Mouse (Mus musculus) midbrain, embryonic 16.5 days (tissue): ENCODE measurements at regions not wholly inside any gene's neighbourhood (a gene's known extent, or its start where the extent isn't known, plus 50 kb on each side); places are given as distances from the start of the nearest gene placed in this dataset.

Experiments used
- ATAC-seq: fragments of 200-750 bp; cut with Nextera tagmentation; 2 replicates; pipeline ENCODE4 v1.8.0; 2017; ENCODE audit warnings: moderate TSS enrichment
- H3K27ac ChIP-seq: fragments of 300-500 bp; sonication (generic); 2 replicates; pipeline ENCODE4 v1.5.1; 2014; ENCODE audit warnings: mild to moderate bottlenecking, low read length, mixed read lengths
- H3K27me3 ChIP-seq: fragments of 300-500 bp; sonication (generic); 2 replicates; pipeline ENCODE4 v1.6.1; 2014; ENCODE audit warnings: low read depth, low read length, mixed read lengths; ENCODE audit not compliant: control insufficient read depth, insufficient read depth
- H3K36me3 ChIP-seq: fragments of 300-500 bp; sonication (generic); 2 replicates; pipeline ENCODE4 v1.6.1; 2014; ENCODE audit warnings: mild to moderate bottlenecking, low read length, moderate library complexity, mixed read lengths; ENCODE audit not compliant: control insufficient read depth, insufficient read depth
- H3K4me1 ChIP-seq: fragments of 300-500 bp; sonication (generic); 2 replicates; pipeline ENCODE4 v1.6.1; 2014; ENCODE audit warnings: mild to moderate bottlenecking, low read length, mixed read lengths; ENCODE audit not compliant: control insufficient read depth, insufficient read depth
- H3K4me2 ChIP-seq: fragments of 300-500 bp; sonication (generic); 2 replicates; pipeline ENCODE4 v1.6.1; 2014; ENCODE audit warnings: mild to moderate bottlenecking, low read length, mixed read lengths
- H3K4me3 ChIP-seq: fragments of 300-500 bp; sonication (generic); 2 replicates; pipeline ENCODE4 v1.5.1; 2014; ENCODE audit warnings: low read depth, mild to moderate bottlenecking, low read length, moderate library complexity, mixed read lengths
- H3K9ac ChIP-seq: fragments of 300-500 bp; sonication (generic); 2 replicates; pipeline ENCODE4 v1.6.1; 2014; ENCODE audit warnings: low read depth, low read length, mixed read lengths
- H3K9me3 ChIP-seq: fragments of 300-500 bp; sonication (generic); replicated peaks from 2 replicates; pipeline ENCODE4 v1.6.1; 2014; ENCODE audit warnings: mild to moderate bottlenecking, low read length, mixed read lengths; ENCODE audit not compliant: control insufficient read depth, poor library complexity, severe bottlenecking
- WGBS: fragments of 180-500 bp; shearing (Covaris S2); extraction: QIAGEN DNeasy Blood & Tissue Kit; methylation state at CpG from one replicate; pipeline ENCODE4 v1.1.7; 2014; 5-methylcytosine and 5-hydroxymethylcytosine counted together

- H3K4me2 ChIP-seq, result no peak overlapping the region
- ATAC-seq, result no peak
- 23% methylated on average over 5 of the region's 5 CpGs for WGBS
- no peaks in the 10 kb centered on the region for H3K27me3 ChIP-seq
- H3K36me3 ChIP-seq, result no peaks in the 10 kb centered on the region
- no peak overlapping the region for H3K4me3 ChIP-seq
- H3K27ac ChIP-seq, result no peak overlapping the region
- H3K9me3 ChIP-seq, result no peaks in the 10 kb centered on the region
- H3K9ac ChIP-seq, result no peak overlapping the region
- H3K4me1 ChIP-seq, result peaks cover 4% of the 10 kb centered on the region; the same call in 1 of the 2 replicates
Observed at GRCm38 (mm10) chr10:111739471-111740138, 232.9 kb upstream of the Krr1 start.

GRCm38 (mm10) chr10:111740586-111741265, 231.7 kb upstream of the Krr1 start:
- H3K9ac ChIP-seq, result no peak overlapping the region
- H3K9me3 ChIP-seq, result no peaks in the 10 kb centered on the region
- H3K27ac ChIP-seq, result no peak overlapping the region
- H3K4me3 ChIP-seq, result no peak overlapping the region
- peaks cover 4% of the 10 kb centered on the region; the same call in 1 of the 2 replicates for H3K4me1 ChIP-seq
- 62% methylated on average over 9 of the region's 9 CpGs for WGBS
- no peaks in the 10 kb centered on the region for H3K27me3 ChIP-seq
- no peak overlapping the region for H3K4me2 ChIP-seq
- no peak for ATAC-seq
- no peaks in the 10 kb centered on the region for H3K36me3 ChIP-seq

- WGBS, result 66% methylated on average over 5 of the region's 5 CpGs
Observed at GRCm38 (mm10) chr10:111741301-111741945, 231.0 kb upstream of the Krr1 start.

GRCm38 (mm10) chr10:111743291-111743690, 229.2 kb upstream of the Krr1 start:
- no peak for ATAC-seq
- Histone ChIP-seq H3K4me3 (no peak overlapping the region), H3K4me1 (peaks cover 4% of the 10 kb centered on the region; the same call in 1 of the 2 replicates), H3K4me2 (no peak overlapping the region), H3K9me3 (no peaks in the 10 kb centered on the region), H3K27ac (no peak overlapping the region), H3K9ac (no peak overlapping the region), H3K36me3 (no peaks in the 10 kb centered on the region), H3K27me3 (no peaks in the 10 kb centered on the region)
- 76% methylated on average over 9 of the region's 9 CpGs for WGBS

More at GRCm38 (mm10) chr10:111741301-111741945, 231.0 kb upstream of the Krr1 start:
- H3K4me3 ChIP-seq, result no peak overlapping the region
- H3K9me3 ChIP-seq, result no peaks in the 10 kb centered on the region
- peaks cover 4% of the 10 kb centered on the region; the same call in 1 of the 2 replicates for H3K4me1 ChIP-seq
- H3K36me3 ChIP-seq, result no peaks in the 10 kb centered on the region
- H3K27me3 ChIP-seq, result no peaks in the 10 kb centered on the region
- no peak for ATAC-seq
- H3K9ac ChIP-seq, result no peak overlapping the region
- no peak overlapping the region for H3K4me2 ChIP-seq
- H3K27ac ChIP-seq, result no peak overlapping the region

- no peaks in the 10 kb centered on the region for H3K9me3 ChIP-seq
- H3K9ac ChIP-seq, result no peak overlapping the region
- no peak for ATAC-seq
- H3K36me3 ChIP-seq, result no peaks in the 10 kb centered on the region
- no peaks in the 10 kb centered on the region for H3K27me3 ChIP-seq
- H3K4me1 ChIP-seq, result no peaks in the 10 kb centered on the region
- 92% methylated on average over 3 of the region's 3 CpGs for WGBS
- H3K4me3 ChIP-seq, result no peak overlapping the region
- no peak overlapping the region for H3K4me2 ChIP-seq
- no peak overlapping the region for H3K27ac ChIP-seq
Observed at GRCm38 (mm10) chr10:111745116-111745515, 227.3 kb upstream of the Krr1 start.

- Histone ChIP-seq H3K4me1 (no peaks in the 10 kb centered on the region), H3K9me3 (no peaks in the 10 kb centered on the region), H3K27me3 (no peaks in the 10 kb centered on the region), H3K36me3 (no peaks in the 10 kb centered on the region), H3K4me3 (no peak overlapping the region), H3K9ac (no peak overlapping the region), H3K4me2 (no peak overlapping the region), H3K27ac (no peak overlapping the region)
- 79% methylated on average over 12 of the region's 12 CpGs for WGBS
- ATAC-seq, result 0 out of 2 replicates have a peak, but pooled peaks have one; percentile 17
Observed at GRCm38 (mm10) chr10:111746067-111746878, 226.2 kb upstream of the Krr1 start.

- Histone ChIP-seq H3K4me3 (no peak overlapping the region), H3K36me3 (no peaks in the 10 kb centered on the region), H3K4me2 (no peak overlapping the region), H3K27ac (no peak overlapping the region), H3K4me1 (no peaks in the 10 kb centered on the region), H3K9me3 (no peaks in the 10 kb centered on the region), H3K9ac (no peak overlapping the region), H3K27me3 (no peaks in the 10 kb centered on the region)
- WGBS, result 95% methylated on average over 6 of the region's 6 CpGs
- peak; percentile 25; the same call in 1 of the 2 replicates for ATAC-seq
Observed at GRCm38 (mm10) chr10:111746879-111747477, 225.5 kb upstream of the Krr1 start.

- H3K9me3 ChIP-seq, result no peaks in the 10 kb centered on the region
- 55% methylated on average over 3 of the region's 3 CpGs for WGBS
- H3K4me1 ChIP-seq, result no peaks in the 10 kb centered on the region
- H3K27ac ChIP-seq, result no peak overlapping the region
- no peak for ATAC-seq
- H3K4me3 ChIP-seq, result no peak overlapping the region
- no peaks in the 10 kb centered on the region for H3K27me3 ChIP-seq
- no peak overlapping the region for H3K9ac ChIP-seq
- no peaks in the 10 kb centered on the region for H3K36me3 ChIP-seq
- no peak overlapping the region for H3K4me2 ChIP-seq
Observed at GRCm38 (mm10) chr10:111748482-111748881, 224.0 kb upstream of the Krr1 start.
